Mouse (Mus musculus): Measurements from ENCODE around the gene Fshr. TPM values are rescaled to one million over a fixed set of nuclear protein-coding genes. Genes with fewer than 3 reads are reported as not detected.

Gene Fshr
- polyA plus RNA-seq, 1 experiment: not detected

GRCm38 (mm10) chr17:89046016-89046415, 154.5 kb downstream of the Fshr start:
- TF ChIP-seq FLI1 (IDR thresholded peaks at IDR 0.05; ENCODE audit: low read length): no peak
- TF ChIP-seq GATA1 (IDR thresholded peaks at IDR 0.05; ENCODE audit: borderline replicate concordance, low read length): no peak
- H3K27me3 ChIP-seq (replicated peaks): no peaks in the 10 kb centered on the region
- H3K36me3 ChIP-seq (replicated peaks; ENCODE audit: low read length): no peaks in the 10 kb centered on the region
- H3K4me3 ChIP-seq (replicated peaks): no peak overlapping the region
- H3K9me3 ChIP-seq: no peaks in the 10 kb centered on the region
- no peaks in the 10 kb centered on the region for H3K4me1 ChIP-seq

- peaks cover 10% of the 10 kb centered on the region for H3K4me1 ChIP-seq
- H3K4me3 ChIP-seq (replicated peaks): no peak overlapping the region
- no peak for TF ChIP-seq GATA1 (IDR thresholded peaks at IDR 0.05; ENCODE audit: borderline replicate concordance, low read length)
- no peak for TF ChIP-seq FLI1 (IDR thresholded peaks at IDR 0.05; ENCODE audit: low read length)
- H3K27me3 ChIP-seq (replicated peaks): peaks cover 3% of the 10 kb centered on the region
- H3K36me3 ChIP-seq (replicated peaks; ENCODE audit: low read length): no peaks in the 10 kb centered on the region
- H3K9me3 ChIP-seq: no peaks in the 10 kb centered on the region
These were observed 163.8 kb downstream of the Fshr start for GRCm38 (mm10) chr17:89036723-89037122.

- TF ChIP-seq GATA1 (IDR thresholded peaks at IDR 0.05; ENCODE audit: borderline replicate concordance, low read length) (no peak), FLI1 (IDR thresholded peaks at IDR 0.05; ENCODE audit: low read length) (no peak)
- Histone ChIP-seq H3K9me3 (no peaks in the 10 kb centered on the region), H3K4me3 (replicated peaks) (no peak overlapping the region), H3K27me3 (replicated peaks) (peaks cover 3% of the 10 kb centered on the region), H3K36me3 (replicated peaks; ENCODE audit: low read length) (no peaks in the 10 kb centered on the region), H3K4me1 (peaks cover 10% of the 10 kb centered on the region)
These were observed 164.4 kb downstream of the Fshr start for GRCm38 (mm10) chr17:89036049-89036448.

- Histone ChIP-seq H3K4me1 (peaks cover 10% of the 10 kb centered on the region), H3K9me3 (no peaks in the 10 kb centered on the region), H3K27me3 (replicated peaks) (peaks cover 3% of the 10 kb centered on the region), H3K36me3 (replicated peaks; ENCODE audit: low read length) (no peaks in the 10 kb centered on the region), H3K4me3 (replicated peaks) (no peak overlapping the region)
- TF ChIP-seq GATA1 (IDR thresholded peaks at IDR 0.05; ENCODE audit: borderline replicate concordance, low read length) (no peak), FLI1 (IDR thresholded peaks at IDR 0.05; ENCODE audit: low read length) (no peak)
These were observed 165.8 kb downstream of the Fshr start for GRCm38 (mm10) chr17:89034627-89035026.

- Histone ChIP-seq H3K4me1 (peaks cover 10% of the 10 kb centered on the region), H3K9me3 (no peaks in the 10 kb centered on the region), H3K27me3 (replicated peaks) (peaks cover 3% of the 10 kb centered on the region), H3K4me3 (replicated peaks) (no peak overlapping the region), H3K36me3 (replicated peaks; ENCODE audit: low read length) (no peaks in the 10 kb centered on the region)
- TF ChIP-seq GATA1 (IDR thresholded peaks at IDR 0.05; ENCODE audit: borderline replicate concordance, low read length) (no peak), FLI1 (IDR thresholded peaks at IDR 0.05; ENCODE audit: low read length) (no peak)
These were observed 167.5 kb downstream of the Fshr start for GRCm38 (mm10) chr17:89032981-89033380.

GRCm38 (mm10) chr17:89019518-89019917, 181.0 kb downstream of the Fshr start:
- H3K36me3 ChIP-seq (replicated peaks; ENCODE audit: low read length): no peaks in the 10 kb centered on the region
- TF ChIP-seq GATA1 (IDR thresholded peaks at IDR 0.05; ENCODE audit: borderline replicate concordance, low read length): no peak
- TF ChIP-seq FLI1 (IDR thresholded peaks at IDR 0.05; ENCODE audit: low read length): no peak
- H3K4me1 ChIP-seq: no peaks in the 10 kb centered on the region
- no peak overlapping the region for H3K4me3 ChIP-seq (replicated peaks)
- no peaks in the 10 kb centered on the region for H3K9me3 ChIP-seq
- no peaks in the 10 kb centered on the region for H3K27me3 ChIP-seq (replicated peaks)

GRCm38 (mm10) chr17:89017002-89017401, 183.5 kb downstream of the Fshr start:
- H3K27me3 ChIP-seq (replicated peaks): no peaks in the 10 kb centered on the region
- H3K9me3 ChIP-seq: no peaks in the 10 kb centered on the region
- no peak overlapping the region for H3K4me3 ChIP-seq (replicated peaks)
- no peaks in the 10 kb centered on the region for H3K4me1 ChIP-seq
- no peaks in the 10 kb centered on the region for H3K36me3 ChIP-seq (replicated peaks; ENCODE audit: low read length)
- TF ChIP-seq GATA1 (IDR thresholded peaks at IDR 0.05; ENCODE audit: borderline replicate concordance, low read length) (no peak), FLI1 (IDR thresholded peaks at IDR 0.05; ENCODE audit: low read length) (no peak)

- no peak for TF ChIP-seq FLI1 (IDR thresholded peaks at IDR 0.05; ENCODE audit: low read length)
- TF ChIP-seq GATA1 (IDR thresholded peaks at IDR 0.05; ENCODE audit: borderline replicate concordance, low read length): no peak
- Histone ChIP-seq H3K27me3 (replicated peaks) (no peaks in the 10 kb centered on the region), H3K36me3 (replicated peaks; ENCODE audit: low read length) (no peaks in the 10 kb centered on the region), H3K4me1 (no peaks in the 10 kb centered on the region), H3K4me3 (replicated peaks) (no peak overlapping the region), H3K9me3 (no peaks in the 10 kb centered on the region)
These were observed 186.8 kb downstream of the Fshr start for GRCm38 (mm10) chr17:89013691-89014090.

- Histone ChIP-seq H3K4me1 (no peaks in the 10 kb centered on the region), H3K36me3 (replicated peaks; ENCODE audit: low read length) (no peaks in the 10 kb centered on the region)
- TF ChIP-seq GATA1 (IDR thresholded peaks at IDR 0.05; ENCODE audit: borderline replicate concordance, low read length): no peak
- TF ChIP-seq FLI1 (IDR thresholded peaks at IDR 0.05; ENCODE audit: low read length): no peak
These were observed 191.4 kb downstream of the Fshr start for GRCm38 (mm10) chr17:89009117-89009516.

GRCm38 (mm10) chr17:89008680-89009079, 191.8 kb downstream of the Fshr start:
- Histone ChIP-seq H3K27me3 (replicated peaks) (no peaks in the 10 kb centered on the region), H3K9me3 (no peaks in the 10 kb centered on the region), H3K36me3 (replicated peaks; ENCODE audit: low read length) (no peaks in the 10 kb centered on the region), H3K4me3 (replicated peaks) (no peak overlapping the region), H3K4me1 (no peaks in the 10 kb centered on the region)
- TF ChIP-seq GATA1 (IDR thresholded peaks at IDR 0.05; ENCODE audit: borderline replicate concordance, low read length): no peak
- TF ChIP-seq FLI1 (IDR thresholded peaks at IDR 0.05; ENCODE audit: low read length): no peak

More at GRCm38 (mm10) chr17:89009117-89009516, 191.4 kb downstream of the Fshr start:
- Histone ChIP-seq H3K4me3 (replicated peaks) (no peak overlapping the region), H3K9me3 (no peaks in the 10 kb centered on the region), H3K27me3 (replicated peaks) (no peaks in the 10 kb centered on the region)

GRCm38 (mm10) chr17:89005959-89006358, 194.5 kb downstream of the Fshr start:
- H3K36me3 ChIP-seq (replicated peaks; ENCODE audit: low read length): no peaks in the 10 kb centered on the region
- no peaks in the 10 kb centered on the region for H3K4me1 ChIP-seq
- no peak for TF ChIP-seq GATA1 (IDR thresholded peaks at IDR 0.05; ENCODE audit: borderline replicate concordance, low read length)
- H3K9me3 ChIP-seq: no peaks in the 10 kb centered on the region
- no peak overlapping the region for H3K4me3 ChIP-seq (replicated peaks)
- H3K27me3 ChIP-seq (replicated peaks): no peaks in the 10 kb centered on the region

Measured in megakaryocyte, embryonic 14.5 days (primary cell).